Mouse (Mus musculus): Measurements from ENCODE around the gene Slc2a12. TPM values are rescaled to one million over a fixed set of nuclear protein-coding genes. Genes with fewer than 3 reads are reported as not detected.

Gene Slc2a12
- 1 to 10 TPM; 3.5 to 3.7 TPM for total RNA-seq (2021)
- long read RNA-seq, experiment 1, full-length matches to known transcripts = 3 of 5 reads
- long read RNA-seq, experiment 1, partial matches to known transcripts = 1 of 5 reads
- long read RNA-seq, experiment 1, other reads (novel, unspliced or antisense) = 1 of 5 reads
- long read RNA-seq, experiment 2, full-length matches to known transcripts = 5 of 5 reads
- long read RNA-seq, experiment 2, partial matches to known transcripts = 0 of 5 reads
- long read RNA-seq, experiment 2, other reads (novel, unspliced or antisense) = 0 of 5 reads

DNA sequence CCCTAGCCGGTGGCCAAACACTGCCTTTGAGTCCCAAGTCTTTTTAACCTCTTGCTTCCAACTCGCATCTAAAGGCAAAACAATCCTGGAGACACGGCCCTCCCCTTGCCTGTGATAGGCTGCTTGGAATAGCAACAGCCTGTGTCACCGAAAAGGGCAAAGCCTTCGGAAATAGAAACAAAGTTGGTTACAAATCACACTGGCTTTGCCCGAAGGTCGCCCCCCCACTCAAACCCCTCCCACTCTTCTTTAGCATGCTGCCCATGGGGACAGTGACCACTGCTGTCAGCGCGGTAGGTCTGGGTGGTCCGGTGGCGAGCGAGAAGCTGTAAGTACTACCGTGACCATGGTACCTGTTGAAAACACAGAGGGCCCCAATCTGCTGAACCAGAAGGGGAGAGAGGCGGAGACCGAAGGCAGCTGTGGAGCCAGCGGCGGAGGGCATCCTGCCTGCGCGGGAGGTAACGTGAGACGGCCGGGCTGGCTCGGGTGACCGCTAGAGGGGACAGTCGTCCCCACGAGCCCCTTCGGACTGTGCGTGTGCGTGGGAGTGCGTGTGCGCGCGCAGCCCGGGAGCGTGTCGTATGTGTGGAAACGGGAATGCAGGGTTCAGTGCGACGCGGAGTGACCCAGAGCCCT is at the start of gene Slc2a12:
Slc2a12 (plus strand) TSS at position 159 of the 639 bp plus-strand sequence.
- DNase-seq (ENCODE audit: low spot score in 2 of 2) = peak; percentile 55 to 61
- intact Hi-C loops (cut with DNase I) = no loop called here

DNA sequence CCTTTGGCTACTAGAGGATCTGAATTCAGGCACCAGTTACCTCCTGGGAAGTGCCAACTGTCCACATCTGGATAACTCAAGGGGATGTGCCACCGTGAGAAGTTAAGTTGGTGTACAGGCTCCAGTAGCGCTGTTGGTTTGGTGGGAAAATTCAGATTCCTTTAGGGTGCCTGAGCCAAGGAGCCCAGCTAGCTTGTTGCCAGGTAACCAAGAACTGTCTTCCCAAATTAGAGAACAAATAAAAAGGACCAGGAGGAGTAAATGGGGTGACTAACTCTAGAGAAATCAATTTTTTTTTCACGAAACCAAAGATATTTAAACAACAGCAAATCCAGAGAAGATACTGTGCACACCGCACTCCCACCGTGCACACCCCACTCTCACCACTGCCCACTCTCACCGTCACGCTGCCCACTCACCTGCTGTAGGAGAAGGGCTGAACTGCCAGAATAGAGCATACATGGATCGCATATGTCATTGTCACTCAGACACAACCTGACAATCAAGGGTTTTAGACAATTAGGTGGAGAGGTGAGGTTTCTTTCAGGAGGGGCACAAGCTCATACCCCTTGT is 45.8 kb upstream of the Slc2a12 start:
- DNase-seq (ENCODE audit: low spot score in 2 of 2) = peak; percentile 16 to 30
- intact Hi-C loops (cut with DNase I) = no loop called here

DNA sequence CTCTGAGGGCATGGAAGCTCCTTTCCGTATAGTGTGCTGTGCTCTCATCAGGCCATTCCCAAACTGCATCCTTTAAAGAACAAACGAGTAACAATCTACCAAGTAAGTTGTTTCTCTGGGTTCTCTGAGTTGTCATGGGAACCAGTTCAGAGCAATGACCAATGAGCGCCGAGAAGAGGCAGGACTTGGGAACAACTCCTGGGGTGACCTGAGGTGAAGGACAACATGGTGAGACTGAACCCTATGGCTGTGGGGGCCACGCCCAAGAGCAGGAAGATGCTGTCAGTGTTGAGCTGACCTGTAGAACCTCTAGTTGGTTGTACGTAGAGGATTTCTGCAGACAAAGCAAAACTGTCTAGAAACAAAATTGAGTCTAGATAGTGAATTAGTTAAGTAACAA is 43.8 kb upstream of the Slc2a12 start:
- DNase-seq (ENCODE audit: low spot score in 2 of 2) = no peak
- intact Hi-C loops (cut with DNase I) = no loop called here

DNA sequence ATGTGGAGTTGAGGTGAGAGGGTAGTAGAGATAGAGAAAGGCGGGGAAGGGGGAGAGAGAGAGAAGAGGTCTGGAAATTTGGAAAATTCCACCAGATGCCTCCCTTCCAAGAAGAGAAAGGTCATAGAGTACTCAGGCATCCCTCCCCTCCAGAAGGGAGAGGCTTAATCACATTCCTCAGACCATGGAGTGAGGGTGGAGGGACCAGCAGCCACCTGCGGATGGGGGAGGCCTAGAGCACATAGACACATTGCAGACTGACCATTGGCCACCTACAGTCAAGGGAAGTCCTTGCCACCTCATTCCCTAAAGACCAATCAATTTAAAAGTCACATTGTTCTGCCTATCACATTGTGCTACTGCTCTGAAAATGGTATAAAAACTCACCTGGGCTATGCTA is 40.0 kb upstream of the Slc2a12 start:
- no peak for DNase-seq (ENCODE audit: low spot score in 2 of 2)
- intact Hi-C loops (cut with DNase I) = no loop called here

DNA sequence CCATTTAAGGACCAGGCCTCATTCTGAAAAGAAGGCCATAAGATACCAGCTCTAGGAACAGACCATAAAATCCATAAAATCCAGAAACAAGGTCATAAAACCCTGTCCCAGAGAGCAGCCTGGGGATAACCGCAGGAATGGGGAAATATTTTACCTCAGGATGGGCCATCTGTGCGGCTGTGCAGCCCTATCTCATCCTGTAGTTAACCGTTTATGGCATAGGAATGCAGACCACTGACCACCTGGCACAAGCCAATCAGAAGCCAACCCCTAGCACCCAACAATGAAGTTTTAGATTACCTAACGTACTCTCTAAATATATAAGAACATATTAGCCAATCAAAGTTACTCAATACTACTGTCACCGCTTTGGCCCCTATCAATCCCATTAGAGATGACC is 36.5 kb upstream of the Slc2a12 start:
- no peak for DNase-seq (ENCODE audit: low spot score in 2 of 2)
- intact Hi-C loops (cut with DNase I) = no loop called here

DNA sequence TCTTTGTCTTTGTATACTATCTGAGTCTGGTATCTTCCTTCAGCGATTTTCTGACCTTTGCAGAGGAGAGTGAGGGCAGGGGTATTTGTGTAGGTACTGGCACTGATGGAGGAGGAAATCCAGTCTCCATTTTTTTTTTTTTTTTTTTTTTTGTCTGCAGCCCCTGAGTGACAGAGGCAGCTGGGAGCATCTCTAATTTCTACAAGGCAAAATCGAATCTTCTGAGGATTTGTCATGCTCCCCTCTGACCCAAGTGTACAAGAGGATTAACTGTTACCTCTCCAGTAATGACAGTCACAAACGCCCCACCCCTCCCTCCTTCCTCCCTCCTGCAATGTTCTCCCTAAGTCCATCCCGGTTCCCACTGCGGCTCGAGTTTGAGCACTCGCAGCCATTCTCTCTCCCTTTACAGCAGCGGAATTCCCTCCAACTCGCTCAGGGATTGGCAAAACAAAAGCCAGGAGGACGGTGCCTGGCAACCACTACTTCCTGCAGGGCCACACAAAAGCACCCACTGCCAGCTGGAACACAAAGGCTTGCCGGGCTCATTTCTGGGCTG is 35.9 kb upstream of the Slc2a12 start:
- intact Hi-C loops (cut with DNase I) = no loop called here

DNA sequence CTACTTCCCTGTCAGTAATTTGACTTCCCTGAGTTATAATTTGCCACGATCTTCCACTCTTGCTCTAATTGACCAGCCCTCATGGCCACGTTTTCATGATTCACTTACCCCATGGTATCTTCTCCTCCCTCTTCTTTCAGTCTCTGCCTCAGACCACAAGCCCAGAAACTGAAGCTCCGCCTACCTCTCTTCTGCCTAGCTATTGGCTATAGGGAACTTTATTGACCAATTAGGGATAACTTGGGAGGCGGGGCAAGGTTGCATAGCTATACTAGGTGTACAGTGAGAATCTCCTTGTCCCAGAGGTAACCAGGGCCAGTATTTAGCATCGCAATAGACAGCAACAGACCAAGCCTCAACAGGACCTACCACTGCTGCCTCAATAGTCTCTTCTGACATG is 31.5 kb upstream of the Slc2a12 start:
- no peak for DNase-seq (ENCODE audit: low spot score in 2 of 2)
- intact Hi-C loops (cut with DNase I) = loop anchor here (10.0 kb wide), 1 partner anchor 102 kb away; no protein-coding TSS in a partner anchor

More for the DNA sequence above, 35.9 kb upstream of the Slc2a12 start:
- DNase-seq (ENCODE audit: low spot score in 2 of 2) = peak; percentile 40 to 41

DNA sequence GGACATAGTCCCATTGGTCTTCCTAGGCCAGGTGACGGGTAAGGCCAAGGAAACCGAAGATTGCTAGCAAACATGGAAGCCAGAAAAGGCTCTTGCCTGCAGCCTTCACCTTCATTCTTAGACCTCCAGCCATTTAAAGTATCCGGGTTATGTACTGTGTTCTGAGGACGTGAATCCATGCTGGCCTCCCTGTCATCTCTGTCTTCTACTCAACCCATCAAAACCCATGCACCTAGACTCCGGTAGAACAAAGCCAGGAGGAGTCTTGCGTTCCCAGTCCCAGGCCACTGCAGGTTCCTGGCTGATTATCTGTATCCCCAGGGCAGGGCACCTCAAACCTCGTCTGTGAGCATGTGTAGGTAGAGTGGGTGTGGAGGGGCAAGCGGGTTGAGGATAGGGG is 30.3 kb upstream of the Slc2a12 start:
- intact Hi-C loops (cut with DNase I) = loop anchor here (10.0 kb wide), 1 partner anchor 100 kb away; no protein-coding TSS in a partner anchor
- no peak for DNase-seq (ENCODE audit: low spot score in 2 of 2)

DNA sequence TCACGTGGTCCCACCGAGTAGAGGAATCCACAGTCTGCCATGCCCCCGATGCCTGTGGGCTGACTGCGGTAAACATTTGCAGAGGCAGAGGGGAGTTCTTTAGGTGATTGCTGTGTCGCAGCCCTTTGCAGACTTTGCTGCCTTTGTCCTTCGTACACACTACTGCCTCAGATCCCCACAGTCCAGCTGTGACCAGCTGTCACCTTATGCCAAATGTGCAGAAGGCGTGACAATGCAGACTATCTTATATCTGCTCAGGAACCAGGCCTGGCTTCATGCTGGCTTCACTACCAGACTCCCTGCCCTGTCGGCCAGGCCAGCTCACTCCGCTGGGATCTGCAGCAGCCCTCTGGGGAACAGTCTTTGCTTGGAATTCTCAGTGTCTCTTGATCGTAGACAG is 29.5 kb upstream of the Slc2a12 start:
- DNase-seq (ENCODE audit: low spot score in 2 of 2) = no peak
- intact Hi-C loops (cut with DNase I) = loop anchor here (5.0 to 10.0 kb wide), 2 partner anchors 99 to 162 kb away; no protein-coding TSS in a partner anchor

DNA sequence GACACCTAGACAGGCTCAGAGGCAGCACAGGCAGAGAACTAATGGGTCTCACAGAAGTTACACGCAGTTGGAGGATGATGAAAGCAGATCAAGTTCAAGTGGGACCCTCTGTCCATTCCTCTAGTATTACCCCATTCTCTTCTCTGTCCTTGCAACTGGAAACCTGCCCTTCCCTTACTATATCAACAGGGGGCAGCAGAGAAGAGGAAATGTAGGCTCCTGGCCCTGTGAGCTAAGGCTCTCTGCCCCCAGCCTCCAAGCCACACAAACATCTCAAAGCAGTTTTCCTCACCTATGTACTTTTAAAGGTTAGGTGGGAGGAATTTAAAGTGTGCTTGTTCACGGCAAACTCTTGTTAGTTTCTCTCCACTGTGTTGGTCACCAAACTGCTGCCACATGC is 26.0 kb upstream of the Slc2a12 start:
- intact Hi-C loops (cut with DNase I) = loop anchor here (5.0 to 10.0 kb wide), 2 partner anchors 96 to 158 kb away; no protein-coding TSS in a partner anchor
- peak; percentile 16 to 35 for DNase-seq (ENCODE audit: low spot score in 2 of 2)

DNA sequence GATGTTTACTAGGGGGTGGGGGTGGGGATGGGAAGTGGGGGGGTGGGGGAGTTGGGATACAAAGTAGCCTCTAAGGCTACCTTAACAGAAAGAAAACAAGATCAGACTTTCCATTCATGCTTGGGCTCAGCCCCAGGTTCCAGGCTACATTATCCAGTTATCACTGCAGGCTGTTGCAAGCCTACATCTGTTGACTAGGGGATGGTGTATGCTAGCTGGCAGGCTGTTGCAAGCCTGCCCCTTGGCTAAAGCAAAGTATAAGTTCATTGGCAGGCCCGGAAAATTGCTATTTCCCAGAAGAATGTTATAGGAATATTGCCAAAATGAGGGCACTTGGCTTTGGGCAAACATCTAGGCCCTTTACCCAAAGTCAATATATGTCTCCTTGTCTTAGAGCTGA is 16.0 kb upstream of the Slc2a12 start:
- intact Hi-C loops (cut with DNase I) = no loop called here
- no peak for DNase-seq (ENCODE audit: low spot score in 2 of 2)

DNA sequence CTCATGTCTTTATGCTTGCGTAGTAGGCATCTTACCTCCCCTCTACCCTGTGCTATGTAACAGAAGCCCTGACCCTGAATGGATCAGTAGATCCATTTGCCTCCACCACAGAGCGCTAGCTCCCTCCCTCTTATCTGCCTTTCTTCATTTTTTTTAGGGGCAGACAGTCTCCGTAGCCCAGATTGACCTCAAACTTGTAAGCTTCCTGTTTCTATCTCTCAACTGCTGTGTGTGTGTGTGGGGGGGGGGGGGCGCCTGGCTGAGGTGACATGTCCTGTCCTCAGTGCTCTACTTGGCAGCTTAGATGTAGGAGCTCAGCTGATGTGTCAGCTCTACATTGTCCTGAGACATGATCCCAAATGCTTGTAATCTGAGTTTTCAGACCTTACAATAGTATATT is 13.7 kb upstream of the Slc2a12 start:
- intact Hi-C loops (cut with DNase I) = no loop called here
- no peak for DNase-seq (ENCODE audit: low spot score in 2 of 2)

DNA sequence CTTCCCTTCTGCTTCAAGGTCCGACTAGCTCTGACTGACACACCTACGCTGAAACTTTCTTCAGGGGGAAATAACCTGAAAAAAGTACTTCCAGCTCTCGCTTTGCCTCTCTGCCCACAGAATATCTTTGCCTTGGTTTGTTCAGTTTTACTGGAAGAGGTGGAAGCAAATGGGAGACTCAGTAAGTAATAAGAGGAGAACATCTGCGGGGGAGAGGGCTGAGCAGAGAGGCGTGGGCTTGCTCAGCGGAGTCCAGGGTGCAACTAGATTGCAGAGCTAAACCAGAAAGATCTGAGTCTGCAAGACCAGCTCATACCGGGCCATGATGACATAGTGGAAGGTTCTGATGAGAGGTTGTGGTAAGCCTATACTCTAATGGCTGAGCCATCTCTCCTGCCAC is 13.3 kb upstream of the Slc2a12 start:
- intact Hi-C loops (cut with DNase I) = no loop called here

DNA sequence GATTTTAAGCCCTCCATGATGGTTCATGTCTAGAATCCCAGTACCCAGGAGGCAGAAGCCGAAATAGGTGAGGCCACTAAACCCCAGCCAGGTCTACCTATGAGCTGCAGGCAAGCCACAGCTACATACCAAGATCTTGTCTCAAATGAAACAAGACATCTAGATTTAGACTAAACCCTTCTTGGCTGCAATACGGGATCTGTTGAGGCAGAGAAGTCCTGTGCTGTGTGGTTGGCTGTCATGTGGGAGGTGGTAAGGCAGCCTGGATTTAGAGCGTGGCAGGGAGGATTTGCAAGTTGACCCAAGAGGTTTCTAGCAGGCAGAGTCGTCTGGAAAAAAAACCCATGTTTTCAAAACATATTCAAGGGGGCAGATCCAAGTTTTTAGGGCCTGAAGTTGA is 12.9 kb upstream of the Slc2a12 start:
- intact Hi-C loops (cut with DNase I) = no loop called here
- no peak for DNase-seq (ENCODE audit: low spot score in 2 of 2)

More for the DNA sequence above, 13.3 kb upstream of the Slc2a12 start:
- no peak for DNase-seq (ENCODE audit: low spot score in 2 of 2)

DNA sequence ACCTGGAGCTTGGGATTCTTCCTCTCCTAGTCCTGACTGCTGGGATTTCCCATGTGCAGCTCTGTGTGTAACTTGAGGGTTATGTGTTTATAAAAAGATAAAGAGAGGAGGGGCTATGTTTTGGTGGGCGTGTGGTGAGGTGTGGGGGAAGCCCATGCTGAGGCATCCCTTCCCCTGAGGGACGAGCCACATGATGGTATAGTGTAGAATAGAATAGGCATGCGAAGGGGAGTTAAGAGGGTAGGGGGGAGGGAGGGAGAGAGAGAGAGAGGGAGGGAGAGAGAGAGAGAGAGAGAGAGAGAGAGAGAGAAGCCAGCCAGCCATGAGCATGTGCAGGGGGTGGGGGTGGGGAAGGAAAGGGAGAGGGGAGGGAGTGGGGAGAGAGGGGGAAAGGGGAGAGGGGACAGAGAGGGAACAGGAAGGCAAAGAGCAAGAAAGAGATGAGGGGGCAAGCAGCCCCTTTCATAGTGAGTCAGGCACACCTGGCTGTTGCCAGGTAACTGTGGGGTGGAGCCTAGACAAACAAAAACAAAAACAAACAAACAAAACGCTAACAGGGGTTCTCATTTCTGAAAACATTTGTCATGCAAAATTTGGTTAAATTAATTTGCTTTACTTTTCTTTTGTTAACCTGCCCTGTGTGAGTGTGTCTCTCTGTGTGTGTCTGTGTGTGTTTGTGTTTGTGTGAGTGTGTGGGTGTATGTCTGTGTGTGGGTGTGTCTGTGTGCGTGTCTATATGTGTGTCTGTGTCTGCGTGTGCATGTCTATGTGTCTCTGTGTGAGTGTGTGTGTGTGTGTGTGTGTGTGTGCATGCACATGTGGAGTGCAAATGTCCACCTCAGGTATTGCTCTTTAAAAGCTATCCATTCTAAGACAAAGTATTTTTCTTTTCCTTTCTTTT is 11.2 kb upstream of the Slc2a12 start:
- intact Hi-C loops (cut with DNase I) = no loop called here
- DNase-seq (ENCODE audit: low spot score in 2 of 2) = no peak

DNA sequence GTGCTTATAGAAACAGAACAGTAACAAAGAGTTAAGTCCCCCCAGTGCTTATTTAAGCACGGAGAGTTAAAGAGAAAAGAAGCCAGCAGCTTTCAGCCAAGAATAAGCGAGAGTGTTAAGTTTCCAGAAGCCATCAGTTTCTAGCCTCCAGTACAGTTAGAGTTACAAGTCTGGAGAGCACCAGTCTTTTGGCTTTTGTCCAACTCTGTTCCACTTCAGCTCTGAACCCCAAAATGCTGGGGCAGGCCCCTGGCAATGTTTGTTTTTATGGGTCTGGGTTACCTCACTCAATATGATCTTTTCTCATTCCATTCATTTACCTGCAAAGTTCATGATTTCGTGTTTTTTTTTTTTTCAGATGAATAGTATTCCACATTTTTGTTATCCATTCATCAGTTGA is 7.6 kb upstream of the Slc2a12 start:
- no peak for DNase-seq (ENCODE audit: low spot score in 2 of 2)
- intact Hi-C loops (cut with DNase I) = no loop called here

DNA sequence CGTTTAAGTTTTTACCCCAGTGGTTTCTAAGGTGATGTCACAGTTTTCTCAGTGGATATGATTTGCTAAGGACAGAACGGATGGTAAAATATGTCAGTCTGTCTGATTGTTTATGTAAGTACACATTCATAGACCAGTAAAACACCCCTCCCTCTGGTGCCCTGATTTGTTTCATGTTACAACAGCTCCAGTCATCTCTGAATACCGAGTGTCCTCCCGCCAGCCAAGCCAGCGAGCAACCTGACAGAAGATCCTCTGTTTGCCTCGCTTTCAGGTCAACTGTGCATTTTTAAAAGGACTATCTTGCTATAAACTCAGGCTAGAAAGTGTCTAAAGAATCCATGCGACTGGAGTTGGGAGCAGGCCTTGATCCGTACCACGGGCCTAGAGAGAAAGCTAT is 640 bp upstream of the Slc2a12 start:
- peak; percentile 8 to 12 for DNase-seq (ENCODE audit: low spot score in 2 of 2)
- intact Hi-C loops (cut with DNase I) = no loop called here

DNA sequence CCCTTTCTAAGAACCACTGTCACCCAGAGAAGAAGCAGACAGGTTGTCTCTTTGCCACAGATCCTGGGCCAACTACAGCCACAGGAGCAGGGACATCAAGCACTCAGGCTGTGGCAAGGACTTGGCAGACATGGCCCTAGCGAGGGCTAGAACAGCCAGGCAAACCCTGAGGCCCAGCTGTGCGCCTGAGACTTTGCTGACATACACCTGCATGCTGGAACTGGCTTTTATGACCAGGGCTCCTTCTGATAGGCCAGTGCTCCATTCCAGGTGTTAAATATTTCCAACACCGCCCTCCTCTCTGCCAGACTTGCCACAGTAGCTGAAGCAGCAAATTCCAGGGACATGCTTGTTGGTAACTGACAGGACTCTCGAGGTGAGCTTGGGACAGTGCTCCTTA is 3.9 kb downstream of the Slc2a12 start:
- no peak for DNase-seq (ENCODE audit: low spot score in 2 of 2)
- intact Hi-C loops (cut with DNase I) = no loop called here

DNA sequence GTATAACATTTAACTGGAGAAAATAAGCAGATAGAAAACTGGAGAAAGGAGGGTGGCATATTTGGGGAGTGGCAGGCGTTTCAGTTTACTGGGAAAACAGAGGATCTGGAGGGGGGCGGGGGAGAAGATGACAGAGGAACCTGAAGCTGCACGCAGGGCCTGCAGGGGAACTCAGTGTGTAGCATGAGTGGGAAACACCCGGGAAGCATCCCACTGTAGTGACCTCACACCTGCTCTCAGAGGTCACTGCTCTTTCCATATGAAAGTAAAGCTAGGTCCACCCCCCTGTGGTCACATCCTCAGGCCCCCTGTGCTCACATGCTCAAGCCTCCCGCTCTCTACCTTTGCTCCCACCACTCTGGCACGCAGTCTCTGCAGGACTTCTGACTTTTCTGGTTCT is 9.0 kb downstream of the Slc2a12 start:
- intact Hi-C loops (cut with DNase I) = no loop called here
- no peak for DNase-seq (ENCODE audit: low spot score in 2 of 2)
